Mouse (Mus musculus) kidney, adult 2 months (tissue): ENCODE measurements around the gene Lbh.

ENCODE experiments used
- CTCF ChIP-seq: fragments of 200-500 bp; conservative IDR thresholded peaks from 2 replicates; pipeline ENCODE4 v1.5.1; 2011; ENCODE audit warnings: low read depth, mild to moderate bottlenecking, control low read depth, low read length, moderate library complexity, mixed read lengths; ENCODE audit not compliant: insufficient read depth, insufficient read length
- POLR2A ChIP-seq: fragments of 200-500 bp; IDR thresholded peaks from one replicate; pipeline ENCODE4 v1.6.1; 2011; ENCODE audit warnings: low read depth, low read length, control low read depth

- no peak for TF ChIP-seq CTCF
- no peak for TF ChIP-seq POLR2A
These were observed 16.0 kb downstream of the Lbh start for GRCm38 (mm10) chr17:72934146-72934545.
